Mouse (Mus musculus) frontal cortex, postnatal 14 days (tissue): ENCODE data around the gene Eps8l2.

Experiments
- DNase-seq, 2 experiments: peaks; one replicate each; pipeline ENCODE4 v3.0.0; 2022; ENCODE audit warnings: low spot score in 2 of 2

Eps8l2 gene

GRCm38 (mm10) chr7:141408833-141409232 lies 70.2 kb downstream of the Eps8l2 start:
- peak in 1 of 2 experiments; percentile 72 for DNase-seq

- no peak for DNase-seq
These were observed 72.0 kb downstream of the Eps8l2 start for GRCm38 (mm10) chr7:141410631-141411030.

- DNase-seq: no peak
These were observed 73.0 kb downstream of the Eps8l2 start for GRCm38 (mm10) chr7:141411667-141412066.
